Mouse (Mus musculus): ENCODE results near the gene Krtap31-1.

- TF ChIP-seq GATA1 (IDR thresholded peaks at IDR 0.05; ENCODE audit: borderline replicate concordance, low read length): no peak
- no peak for TF ChIP-seq FLI1 (IDR thresholded peaks at IDR 0.05; ENCODE audit: low read length)
Measured at GRCm38 (mm10) chr11:99907620-99908019, at the start of gene Krtap31-1.

All from megakaryocyte, embryonic 14.5 days (primary cell).